Mouse (Mus musculus): ENCODE data around the gene Nfatc2. TPM values are rescaled to one million over a fixed set of nuclear protein-coding genes. Genes with fewer than 3 reads are reported as not detected.
A peak's percentile ranks its signal among the peaks of the same experiment; 100 is the strongest.

Nfatc2 gene
- total RNA-seq (2021) (1 to 10 TPM; 3.5 to 4.9 TPM), polyA plus RNA-seq (2012; rRNA removed) (2.8 and 4.7 TPM in 2 replicates)
- long read RNA-seq = 0 reads

GRCm38 (mm10) chr2:168601491-168602386 lies at the start of gene Nfatc2:
Gene Nfatc2 (minus strand): TSS chr2:168601657.
- DNase-seq = peak; percentile 83

GRCm38 (mm10) chr2:168648171-168648570 lies 46.7 kb upstream of the Nfatc2 start:
- DNase-seq = no peak

GRCm38 (mm10) chr2:168644855-168645254 lies 43.4 kb upstream of the Nfatc2 start:
- DNase-seq = no peak

GRCm38 (mm10) chr2:168643524-168644177 lies 42.2 kb upstream of the Nfatc2 start:
- no peak for DNase-seq

- DNase-seq = no peak
Observed at GRCm38 (mm10) chr2:168642187-168642586, 40.7 kb upstream of the Nfatc2 start.

GRCm38 (mm10) chr2:168640460-168640859 lies 39.0 kb upstream of the Nfatc2 start:
- DNase-seq = no peak

- DNase-seq = no peak
Observed at GRCm38 (mm10) chr2:168634881-168635280, 33.4 kb upstream of the Nfatc2 start.

- peak; percentile 47 for DNase-seq
Observed at GRCm38 (mm10) chr2:168633301-168633816, 31.9 kb upstream of the Nfatc2 start.

GRCm38 (mm10) chr2:168632543-168632942 lies 31.1 kb upstream of the Nfatc2 start:
- DNase-seq = no peak

- peak; percentile 76 for DNase-seq
Observed at GRCm38 (mm10) chr2:168628787-168629186, 27.3 kb upstream of the Nfatc2 start.

GRCm38 (mm10) chr2:168627829-168628770 lies 26.6 kb upstream of the Nfatc2 start:
- DNase-seq = no peak

- no peak for DNase-seq
Observed at GRCm38 (mm10) chr2:168626385-168626784, 24.9 kb upstream of the Nfatc2 start.

GRCm38 (mm10) chr2:168625091-168625490 lies 23.6 kb upstream of the Nfatc2 start:
- no peak for DNase-seq

- DNase-seq = no peak
Observed at GRCm38 (mm10) chr2:168621111-168621802, 19.8 kb upstream of the Nfatc2 start.

- DNase-seq = no peak
Observed at GRCm38 (mm10) chr2:168618205-168618717, 16.8 kb upstream of the Nfatc2 start.

- DNase-seq = no peak
Observed at GRCm38 (mm10) chr2:168615160-168615559, 13.7 kb upstream of the Nfatc2 start.

- no peak for DNase-seq
Observed at GRCm38 (mm10) chr2:168614170-168614872, 12.9 kb upstream of the Nfatc2 start.

GRCm38 (mm10) chr2:168613092-168613880 lies 11.8 kb upstream of the Nfatc2 start:
- DNase-seq = no peak

GRCm38 (mm10) chr2:168610941-168611340 lies 9.5 kb upstream of the Nfatc2 start:
- DNase-seq = no peak

Data from adrenal gland, adult 2 months (tissue).